Mouse (Mus musculus) thymus, postnatal 10 days (tissue): ENCODE data around the gene Otud7a.
A peak's percentile ranks its signal among the peaks of the same experiment; 100 is the strongest.

ENCODE experiments used
- DNase-seq, 2 experiments: peaks; one replicate each; pipeline ENCODE4 v3.0.0; 2021; ENCODE audit warnings: low spot score in 2 of 2

Otud7a gene

DNA sequence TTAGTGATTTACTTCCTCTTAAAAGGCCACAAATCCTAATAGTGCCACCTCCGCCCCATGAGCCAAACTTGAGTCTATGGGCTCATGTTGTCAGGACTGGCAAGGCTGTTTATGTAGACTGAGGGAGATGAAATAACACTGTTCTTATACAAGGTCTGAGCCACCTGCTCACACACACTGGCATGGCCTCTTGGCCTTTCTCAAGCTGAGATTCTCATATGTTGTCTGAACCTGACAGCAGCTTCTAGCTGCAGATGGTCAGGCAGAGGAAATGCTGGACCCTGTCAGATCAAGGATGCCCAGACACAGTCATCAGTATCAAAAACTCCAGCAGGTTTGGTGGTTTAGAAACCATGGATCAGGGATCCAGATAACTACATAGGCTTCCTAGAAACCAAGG, 328.7 kb downstream of the Otud7a start:
- no peak for DNase-seq

DNA sequence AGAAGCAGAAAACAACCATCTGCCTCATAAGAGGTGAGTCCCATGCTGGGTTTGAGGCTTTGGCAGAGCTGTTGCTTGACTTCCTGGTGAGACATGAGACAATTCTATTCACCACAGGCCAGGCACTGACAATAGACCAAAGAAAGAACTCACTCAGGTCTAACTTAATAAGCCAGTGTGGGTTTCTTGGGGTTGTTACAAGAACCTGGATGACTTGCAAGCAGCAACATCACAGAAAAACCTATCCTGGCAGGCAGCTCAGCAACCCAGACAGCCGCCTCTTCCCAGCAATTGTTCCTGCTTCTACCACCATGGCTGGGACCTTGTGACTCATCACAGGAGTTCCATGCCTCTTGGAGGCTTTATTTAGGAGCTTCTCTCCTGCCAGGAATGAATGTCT, 329.7 kb downstream of the Otud7a start:
- no peak for DNase-seq

DNA sequence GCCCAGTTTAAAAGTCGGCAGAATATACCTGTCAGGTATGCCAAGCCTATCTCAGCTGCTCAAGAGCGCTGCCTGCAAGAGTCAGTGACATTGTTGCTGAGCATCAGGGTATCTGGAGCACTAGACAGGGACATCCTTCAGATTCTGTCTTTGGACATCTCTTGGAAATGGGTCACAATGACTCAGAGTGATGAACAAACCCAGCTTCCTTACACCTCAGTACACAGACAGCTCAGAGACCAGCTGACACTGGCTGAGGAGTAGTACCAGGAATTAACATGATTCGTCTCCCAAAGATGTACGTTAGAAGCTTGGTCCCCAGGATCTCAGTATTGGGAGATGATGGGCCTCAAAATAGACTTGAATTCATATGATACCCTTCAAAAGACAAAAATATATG, 332.8 kb downstream of the Otud7a start:
- no peak for DNase-seq

DNA sequence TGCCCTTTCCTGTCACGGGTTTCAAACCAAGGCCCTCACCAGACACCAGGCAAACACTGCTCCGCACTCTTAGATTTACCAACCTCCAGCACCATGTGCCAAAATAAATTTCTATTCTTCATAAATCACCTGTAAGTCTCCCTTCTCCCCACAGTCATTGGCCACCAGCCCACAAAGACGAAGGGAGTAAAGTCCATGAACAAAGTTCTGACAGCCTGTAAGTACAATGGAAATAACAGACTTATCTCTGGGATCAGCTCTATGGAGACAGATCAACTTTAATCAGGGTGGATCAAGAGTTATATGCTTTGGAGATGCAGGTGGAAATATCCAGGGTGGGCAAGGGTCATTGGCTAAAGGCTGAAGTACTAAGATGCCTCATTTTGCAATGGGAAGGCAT, 336.3 kb downstream of the Otud7a start:
- no peak for DNase-seq

DNA sequence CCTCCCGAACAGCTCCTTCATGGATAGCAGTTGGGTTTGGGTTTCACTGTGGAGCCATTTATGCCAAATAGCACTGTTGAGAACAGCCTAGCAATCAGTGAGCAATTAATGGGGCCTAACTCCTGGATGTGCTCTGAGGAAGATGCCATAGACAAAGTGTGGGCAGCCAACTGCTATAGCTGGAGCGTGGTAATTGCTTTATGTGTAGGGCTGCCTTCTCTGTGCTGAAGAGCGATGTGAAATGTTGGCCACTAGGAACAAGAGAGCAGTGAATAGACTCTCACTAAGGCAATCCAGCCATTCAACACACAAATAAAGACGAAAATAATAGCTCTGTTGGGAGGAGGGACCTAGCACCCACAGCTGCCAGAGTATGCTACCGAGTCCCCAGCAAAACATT, 345.2 kb downstream of the Otud7a start:
- no peak for DNase-seq

DNA sequence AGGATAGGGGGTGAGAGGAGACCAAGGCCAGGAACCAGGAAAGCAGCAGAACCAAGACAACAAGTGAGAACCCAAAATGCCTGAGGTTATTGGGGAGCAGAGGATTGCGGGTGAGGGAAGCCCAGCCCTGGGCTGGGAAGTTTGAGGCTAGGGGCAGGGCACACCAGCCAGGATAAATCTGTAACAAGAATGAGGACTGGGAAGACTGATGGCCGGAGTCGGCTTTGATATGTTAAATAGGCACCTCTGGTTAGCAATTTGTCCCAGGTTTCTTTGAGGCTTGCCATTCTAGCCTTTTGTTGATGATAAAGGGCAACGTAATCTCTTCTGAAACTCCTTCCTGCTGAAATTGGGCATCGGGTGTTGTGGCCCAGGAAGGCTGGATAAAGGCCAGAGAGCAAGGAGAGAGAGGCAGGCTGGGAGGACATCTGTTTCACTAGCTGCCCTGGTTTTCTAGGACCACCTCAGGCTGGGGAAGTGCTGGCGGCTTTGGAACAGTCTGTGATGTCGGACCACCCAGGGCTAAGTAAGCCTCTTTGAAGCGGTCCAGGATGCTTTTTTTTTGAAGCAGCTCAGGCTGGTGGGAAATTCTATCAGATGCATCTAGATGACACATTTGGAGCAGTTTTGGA, 351.6 kb downstream of the Otud7a start:
- DNase-seq, result no peak

DNA sequence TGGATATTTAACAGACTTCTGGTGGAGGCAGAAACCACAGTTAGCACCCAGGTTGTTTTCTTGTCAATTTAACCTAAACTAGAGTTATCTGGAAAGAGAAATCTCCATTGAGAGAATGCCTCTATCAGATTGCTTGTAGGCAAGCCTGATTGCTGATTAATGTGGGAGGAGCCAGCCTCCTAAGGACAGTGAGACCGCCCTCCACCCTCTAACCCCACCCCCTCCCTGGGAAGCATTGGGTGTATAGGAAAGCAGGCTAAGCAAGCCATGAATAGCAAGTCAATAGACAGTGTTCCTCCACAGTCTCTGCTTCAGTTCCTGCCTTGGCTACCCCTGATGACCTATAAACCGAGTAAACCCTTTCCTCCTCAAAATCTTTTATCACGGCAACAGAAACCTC, 353.9 kb downstream of the Otud7a start:
- no peak for DNase-seq

DNA sequence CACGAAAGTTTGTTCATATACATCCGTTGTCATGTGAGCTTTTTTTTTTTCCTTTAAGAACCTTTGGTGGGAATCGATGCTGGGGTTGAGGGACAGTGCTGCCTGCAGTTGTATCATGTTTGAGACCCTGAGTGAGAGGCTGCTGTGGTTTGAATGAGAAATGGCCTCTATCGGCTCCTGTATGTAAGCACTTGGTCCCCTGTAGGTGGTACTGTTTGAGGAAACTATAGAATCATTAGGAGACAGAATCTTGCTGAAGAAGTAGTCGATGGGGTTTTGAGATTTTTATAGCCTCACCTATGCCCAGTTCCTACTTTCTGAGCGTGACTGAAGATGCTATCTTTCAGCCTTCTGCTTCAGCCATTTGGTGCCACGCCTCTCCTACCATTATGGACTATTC, 354.8 kb downstream of the Otud7a start:
- no peak for DNase-seq

DNA sequence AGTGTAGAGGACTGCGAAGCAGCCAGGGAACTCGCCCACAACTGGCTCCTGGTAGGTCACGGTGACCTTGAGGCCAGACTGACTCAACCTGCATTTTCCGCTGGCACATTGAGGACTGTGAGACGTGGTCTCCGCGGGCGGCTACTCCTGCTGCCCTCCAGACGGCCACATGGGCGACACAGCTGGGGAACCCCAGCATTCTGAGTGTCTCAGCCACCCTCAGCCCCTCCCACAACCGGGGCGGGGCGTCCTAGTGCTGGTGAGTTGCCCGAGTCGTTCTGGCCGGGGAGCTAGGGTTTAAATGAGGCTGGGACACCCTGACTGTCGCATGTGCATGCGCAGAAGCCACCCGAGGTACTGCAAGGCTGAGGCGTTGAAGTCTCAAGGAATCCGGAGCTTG, 358.2 kb downstream of the Otud7a start:
- DNase-seq, result peak in 1 of 2 experiments; percentile 2
